Mouse (Mus musculus) MEL (cell line): Measurements from ENCODE around the gene Bcl10. TPM values are rescaled to one million over a fixed set of nuclear protein-coding genes. Genes with fewer than 3 reads are reported as not detected.

Experiments used
- DNase-seq: peaks from one replicate; pipeline ENCODE4 v3.0.0; 2011; ENCODE audit warnings: low read depth, low spot score
- H3K27ac ChIP-seq: 2 replicates; pipeline ENCODE4 v1.5.1; 2012; ENCODE audit warnings: low read depth, mild to moderate bottlenecking, control low read depth, low read length, moderate library complexity; ENCODE audit not compliant: control insufficient read depth
- H3K27me3 ChIP-seq, 2 experiments: fragments of 150-350 bp in 1 of 2; sonication (generic) in 1 of 2; 2 replicates each; pipeline ENCODE4 v1.6.1; 2012; ENCODE audit warnings: low read length in 2 of 2, mild to moderate bottlenecking in 2 of 2, improper control_type of control experiment in 1 of 2, moderate library complexity in 1 of 2; ENCODE audit not compliant: insufficient read depth in 2 of 2, control insufficient read depth in 1 of 2
- H3K36me3 ChIP-seq, 2 experiments: 2 replicates each; pipeline ENCODE4 v1.6.1; 2012 to 2014; ENCODE audit warnings: low read length in 2 of 2, improper control_type of control experiment in 1 of 2, inconsistent platforms in 1 of 2, mild to moderate bottlenecking in 1 of 2; ENCODE audit not compliant: insufficient read depth in 2 of 2, control insufficient read depth in 1 of 2
- H3K4me1 ChIP-seq, 2 experiments: fragments of 150-350 bp in 1 of 2; sonication (generic) in 1 of 2; 2 replicates each; pipeline ENCODE4 v1.6.1; 2012; ENCODE audit warnings: low read length in 2 of 2, improper control_type of control experiment in 1 of 2, mild to moderate bottlenecking in 1 of 2; ENCODE audit not compliant: insufficient read depth in 2 of 2, control insufficient read depth in 1 of 2
- H3K4me3 ChIP-seq, 2 experiments: fragments of 150-350 bp in 1 of 2; sonication (generic) in 1 of 2; 2 replicates each; pipeline ENCODE4 v1.5.1; 2012; ENCODE audit warnings: low read depth in 2 of 2, low read length in 2 of 2, mild to moderate bottlenecking in 2 of 2, moderate library complexity in 2 of 2, control low read depth in 1 of 2, improper control_type of control experiment in 1 of 2; ENCODE audit not compliant: control insufficient read depth in 1 of 2, insufficient read depth in 1 of 2
- H3K79me2 ChIP-seq: 2 replicates; pipeline ENCODE4 v1.6.1; 2012; ENCODE audit warnings: mild to moderate bottlenecking, low read length, moderate library complexity; ENCODE audit not compliant: control insufficient read depth, poor library complexity, insufficient read depth
- H3K9ac ChIP-seq: 2 replicates; pipeline ENCODE4 v1.6.1; 2012; ENCODE audit warnings: low read depth, mild to moderate bottlenecking, control low read depth, low read length, moderate library complexity; ENCODE audit not compliant: control insufficient read depth, poor library complexity, severe bottlenecking
- H3K9me3 ChIP-seq: fragments of 150-350 bp; sonication (generic); replicated peaks from 2 replicates; pipeline ENCODE4 v1.6.1; 2012; ENCODE audit warnings: mild to moderate bottlenecking, low read length, improper control_type of control experiment, moderate library complexity; ENCODE audit not compliant: insufficient read depth
- CHD1 ChIP-seq: IDR thresholded peaks from 2 replicates; pipeline ENCODE4 v1.6.1; 2012; ENCODE audit warnings: low read depth, mild to moderate bottlenecking, inconsistent platforms, low read length, improper control_type of control experiment
- CHD2 ChIP-seq: IDR thresholded peaks from 2 replicates; pipeline ENCODE4 v1.6.1; 2011; ENCODE audit warnings: low read length, improper control_type of control experiment
- E2F4 ChIP-seq: IDR thresholded peaks from 2 replicates; pipeline ENCODE4 v1.6.1; 2011; ENCODE audit warnings: low read depth, low read length, improper control_type of control experiment, borderline replicate concordance
- ELF1 ChIP-seq: IDR thresholded peaks from 2 replicates; pipeline ENCODE4 v1.6.1; 2014; ENCODE audit warnings: low read depth, mild to moderate bottlenecking, inconsistent platforms, low read length, improper control_type of control experiment, moderate library complexity
- ETS1 ChIP-seq: IDR thresholded peaks from 2 replicates; pipeline ENCODE4 v1.6.1; 2012; ENCODE audit warnings: low read depth, mild to moderate bottlenecking, inconsistent platforms, low read length, improper control_type of control experiment, moderate library complexity
- GABPA ChIP-seq: IDR thresholded peaks from 2 replicates; pipeline ENCODE4 v1.6.1; 2012; ENCODE audit warnings: low read depth, mild to moderate bottlenecking, inconsistent platforms, low read length, improper control_type of control experiment, moderate library complexity
- MAZ ChIP-seq: IDR thresholded peaks from 2 replicates; pipeline ENCODE4 v1.6.1; 2012; ENCODE audit warnings: low read depth, mild to moderate bottlenecking, inconsistent platforms, low read length, improper control_type of control experiment
- MEF2A ChIP-seq: IDR thresholded peaks from 2 replicates; pipeline ENCODE4 v1.6.1; 2014; ENCODE audit warnings: low read depth, mild to moderate bottlenecking, inconsistent platforms, low read length, improper control_type of control experiment; ENCODE audit not compliant: poor library complexity, insufficient replicate concordance, severe bottlenecking; ENCODE audit errors: extremely low read depth
- MXI1 ChIP-seq: IDR thresholded peaks from 2 replicates; pipeline ENCODE4 v1.6.1; 2011; ENCODE audit warnings: mild to moderate bottlenecking, low read depth, low read length, improper control_type of control experiment
- MYB ChIP-seq: IDR thresholded peaks from 2 replicates; pipeline ENCODE4 v1.6.1; 2011; ENCODE audit warnings: mild to moderate bottlenecking, low read depth, low read length, improper control_type of control experiment
- NRF1 ChIP-seq: IDR thresholded peaks from 2 replicates; pipeline ENCODE4 v1.6.1; 2014; ENCODE audit warnings: low read depth, mild to moderate bottlenecking, inconsistent platforms, low read length, improper control_type of control experiment, moderate library complexity; ENCODE audit not compliant: poor library complexity, insufficient read depth, severe bottlenecking
- POLR2A ChIP-seq, 2 experiments: IDR thresholded peaks; 2 replicates each; pipeline ENCODE4 v1.6.1; 2011 to 2012; ENCODE audit warnings: low read length in 2 of 2, mild to moderate bottlenecking in 2 of 2, control low read depth in 1 of 2, improper control_type of control experiment in 1 of 2, low read depth in 1 of 2, moderate library complexity in 1 of 2; ENCODE audit not compliant: control insufficient read depth in 1 of 2, insufficient read depth in 1 of 2, poor library complexity in 1 of 2
- POLR2AphosphoS5 ChIP-seq: IDR thresholded peaks from 2 replicates; pipeline ENCODE4 v1.6.1; 2012; ENCODE audit warnings: low read depth, borderline replicate concordance, mild to moderate bottlenecking, inconsistent platforms, low read length, moderate library complexity, mixed read lengths
- SIN3A ChIP-seq: IDR thresholded peaks from 2 replicates; pipeline ENCODE4 v1.6.1; 2012; ENCODE audit warnings: low read length, improper control_type of control experiment, inconsistent platforms
- TAL1 ChIP-seq: IDR thresholded peaks from 2 replicates; pipeline ENCODE4 v1.6.1; 2012; ENCODE audit warnings: mild to moderate bottlenecking, inconsistent platforms, low read length, moderate library complexity, mixed read lengths
- TBP ChIP-seq: IDR thresholded peaks from 2 replicates; pipeline ENCODE4 v1.8.0; 2011; ENCODE audit warnings: low read depth, low read length, improper control_type of control experiment
- UBTF ChIP-seq: IDR thresholded peaks from 2 replicates; pipeline ENCODE4 v1.6.1; 2012; ENCODE audit warnings: low read depth, mild to moderate bottlenecking, inconsistent platforms, low read length, improper control_type of control experiment, moderate library complexity, borderline replicate concordance; ENCODE audit not compliant: insufficient read depth
- USF1 ChIP-seq: IDR thresholded peaks from 2 replicates; pipeline ENCODE4 v1.6.1; 2014; ENCODE audit warnings: low read depth, mild to moderate bottlenecking, inconsistent platforms, low read length, improper control_type of control experiment, moderate library complexity
- ZC3H11A ChIP-seq: IDR thresholded peaks from 2 replicates; pipeline ENCODE4 v1.6.1; 2012; ENCODE audit warnings: low read depth, mild to moderate bottlenecking, inconsistent platforms, low read length, improper control_type of control experiment
- ZKSCAN1 ChIP-seq: IDR thresholded peaks from 2 replicates; pipeline ENCODE4 v1.6.1; 2012; ENCODE audit warnings: low read depth, mild to moderate bottlenecking, inconsistent platforms, low read length, improper control_type of control experiment, moderate library complexity
- ZNF384 ChIP-seq: IDR thresholded peaks from 2 replicates; pipeline ENCODE4 v1.6.1; 2012; ENCODE audit warnings: low read depth, mild to moderate bottlenecking, inconsistent platforms, low read length, improper control_type of control experiment
- polyA plus RNA-seq, 2 experiments: library from polyadenylated mRNA; stranded (reverse) in 1 of 2; unstranded in 1 of 2; fragments of >175 nt in 1 of 2; fragments of >200 nt in 1 of 2; gene quantifications; 2 replicates each; pipeline versions ENCODE4 v1.2.1 to v1.2.4; 2012; ENCODE audit warnings: low replicate concordance in 2 of 2, low read depth in 1 of 2; ENCODE audit not compliant: insufficient read length in 2 of 2, insufficient read depth in 1 of 2, missing spikeins in 1 of 2
- total RNA-seq: library from RNA; depleted of rRNA; stranded (reverse); fragments of 300-350 nt; gene quantifications from 2 replicates; pipeline ENCODE4 v1.2.3, GENCODE M21; 2012

Gene Bcl10
- total and polyA plus RNA-seq, 3 experiments, result 25.0 to 30.4 TPM; not detected in 1

- Histone ChIP-seq H3K9ac (no peak overlapping the region), H3K4me3 (no peak overlapping the region), H3K79me2 (no peaks in the 10 kb centered on the region), H3K36me3 (no peaks in the 10 kb centered on the region), H3K9me3 (no peaks in the 10 kb centered on the region), H3K27ac (no peak overlapping the region), H3K27me3 (no peaks in the 10 kb centered on the region; a peak in 1 of 4 replicates), H3K4me1 (no peaks in the 10 kb centered on the region)
- TF ChIP-seq MAZ (no peak), USF1 (no peak), ETS1 (no peak)
- DNase-seq, result no peak
Observed at GRCm38 (mm10) chr3:145883233-145883632, 39.4 kb upstream of the Bcl10 start.

DNA sequence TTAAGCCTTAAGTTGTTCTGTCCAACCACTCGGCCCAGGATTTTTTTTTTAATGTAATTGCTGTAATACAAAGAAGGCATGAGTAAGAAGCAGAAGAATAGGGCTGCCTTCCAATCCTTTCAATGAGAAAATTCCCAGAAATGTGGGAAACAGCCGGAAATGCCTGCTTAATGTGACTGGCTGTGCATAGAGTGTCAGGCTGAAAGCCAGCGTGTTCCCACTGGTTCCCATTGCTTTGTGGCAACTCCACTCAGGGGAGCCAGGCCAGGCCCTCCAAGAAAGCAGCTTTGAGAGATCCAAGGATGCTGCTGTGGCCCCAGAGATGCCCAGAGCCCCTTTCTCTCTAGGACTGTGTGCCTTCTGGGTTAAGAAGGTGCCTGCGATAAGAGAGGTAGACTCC lies 37.2 kb upstream of the Bcl10 start:
- no peak for TF ChIP-seq GABPA
- no peak for TF ChIP-seq UBTF
- no peak for TF ChIP-seq USF1
- no peak for TF ChIP-seq E2F4
- no peak for TF ChIP-seq NRF1
- no peak for TF ChIP-seq MEF2A
- no peak for TF ChIP-seq ELF1
- TF ChIP-seq SIN3A, result no peak
- TF ChIP-seq TBP, result no peak
- TF ChIP-seq ZNF384, result no peak
- TF ChIP-seq MXI1, result no peak
- no peak for TF ChIP-seq TAL1
- no peak for TF ChIP-seq MYB
- TF ChIP-seq POLR2AphosphoS5, result no peak
- no peak for TF ChIP-seq CHD1
- TF ChIP-seq POLR2A (IDR thresholded peaks at IDR 0.05; ENCODE audit: control insufficient read depth in 1 of 2, insufficient read depth in 1 of 2, low read depth in 1 of 2, low read length in 2 of 2, poor library complexity in 1 of 2), result no peak
- no peak for TF ChIP-seq ZC3H11A
- no peak for TF ChIP-seq ZKSCAN1
- TF ChIP-seq CHD2, result no peak
- no peak overlapping the region for H3K9ac ChIP-seq
- H3K27me3 ChIP-seq, result no peaks in the 10 kb centered on the region; a peak in 1 of 4 replicates
- no peak overlapping the region for H3K27ac ChIP-seq
- H3K79me2 ChIP-seq, result no peaks in the 10 kb centered on the region
- H3K4me1 ChIP-seq, result no peaks in the 10 kb centered on the region
- DNase-seq, result no peak
- H3K36me3 ChIP-seq, result no peaks in the 10 kb centered on the region
- H3K4me3 ChIP-seq, result no peak overlapping the region
- no peaks in the 10 kb centered on the region for H3K9me3 ChIP-seq
